Mouse (Mus musculus): ENCODE data around the gene Hist2h2ab. TPM values are rescaled to one million over a fixed set of nuclear protein-coding genes. Genes with fewer than 3 reads are reported as not detected.
"Not testable (repeated sequence)": the region's sequence is repeated elsewhere in the genome, so short reads cannot be mapped to it uniquely, and the experiment has no call there.

Hist2h2ab gene
- polyA plus RNA-seq, 1 experiment = 3.0 TPM

GRCm38 (mm10) chr3:96237335-96237903, 17.8 kb downstream of the Hist2h2ab start:
- Histone ChIP-seq H3K4me3 (ENCODE audit: extremely low read depth, insufficient read depth, insufficient read length) (no peak overlapping the region), H3K27me3 (ENCODE audit: control insufficient read depth, insufficient read depth, low read length) (no peaks in the 10 kb centered on the region), H3K36me3 (ENCODE audit: control insufficient read depth, insufficient read depth, low read length) (no peaks in the 10 kb centered on the region), H3K27ac (ENCODE audit: insufficient read depth, low read length) (no peak overlapping the region), H3K4me1 (ENCODE audit: control insufficient read depth, insufficient read depth, insufficient read length) (peaks cover 2% of the 10 kb centered on the region; the same call in 1 of the 2 replicates)
- WGBS = 55% methylated on average over 7 of the region's 7 CpGs
- DNase-seq (ENCODE audit: low read depth in 1 of 2, low spot score in 2 of 2) = no peak
- TF ChIP-seq POLR2A (IDR thresholded peaks at IDR 0.05; ENCODE audit: low read depth, low read length) = no peak
- TF ChIP-seq CTCF (IDR thresholded peaks at IDR 0.05; ENCODE audit: extremely low read depth, insufficient read depth, insufficient read length, insufficient replicate concordance) = no peak

- H3K27me3 ChIP-seq (ENCODE audit: control insufficient read depth, insufficient read depth, low read length) = no peaks in the 10 kb centered on the region
- H3K36me3 ChIP-seq (ENCODE audit: control insufficient read depth, insufficient read depth, low read length) = no peaks in the 10 kb centered on the region
- TF ChIP-seq POLR2A (IDR thresholded peaks at IDR 0.05; ENCODE audit: low read depth, low read length) (no peak), CTCF (IDR thresholded peaks at IDR 0.05; ENCODE audit: extremely low read depth, insufficient read depth, insufficient read length, insufficient replicate concordance) (no peak)
- 6% methylated on average over 12 of the region's 12 CpGs for WGBS
- no peak for DNase-seq (ENCODE audit: low read depth in 1 of 2, low spot score in 2 of 2)
- H3K4me3 ChIP-seq (ENCODE audit: extremely low read depth, insufficient read depth, insufficient read length) = no peak overlapping the region
- H3K27ac ChIP-seq (ENCODE audit: insufficient read depth, low read length) = no peak overlapping the region
- peaks cover 2% of the 10 kb centered on the region; the same call in 1 of the 2 replicates for H3K4me1 ChIP-seq (ENCODE audit: control insufficient read depth, insufficient read depth, insufficient read length)
Measured at GRCm38 (mm10) chr3:96237904-96238511, 18.3 kb downstream of the Hist2h2ab start.

DNA sequence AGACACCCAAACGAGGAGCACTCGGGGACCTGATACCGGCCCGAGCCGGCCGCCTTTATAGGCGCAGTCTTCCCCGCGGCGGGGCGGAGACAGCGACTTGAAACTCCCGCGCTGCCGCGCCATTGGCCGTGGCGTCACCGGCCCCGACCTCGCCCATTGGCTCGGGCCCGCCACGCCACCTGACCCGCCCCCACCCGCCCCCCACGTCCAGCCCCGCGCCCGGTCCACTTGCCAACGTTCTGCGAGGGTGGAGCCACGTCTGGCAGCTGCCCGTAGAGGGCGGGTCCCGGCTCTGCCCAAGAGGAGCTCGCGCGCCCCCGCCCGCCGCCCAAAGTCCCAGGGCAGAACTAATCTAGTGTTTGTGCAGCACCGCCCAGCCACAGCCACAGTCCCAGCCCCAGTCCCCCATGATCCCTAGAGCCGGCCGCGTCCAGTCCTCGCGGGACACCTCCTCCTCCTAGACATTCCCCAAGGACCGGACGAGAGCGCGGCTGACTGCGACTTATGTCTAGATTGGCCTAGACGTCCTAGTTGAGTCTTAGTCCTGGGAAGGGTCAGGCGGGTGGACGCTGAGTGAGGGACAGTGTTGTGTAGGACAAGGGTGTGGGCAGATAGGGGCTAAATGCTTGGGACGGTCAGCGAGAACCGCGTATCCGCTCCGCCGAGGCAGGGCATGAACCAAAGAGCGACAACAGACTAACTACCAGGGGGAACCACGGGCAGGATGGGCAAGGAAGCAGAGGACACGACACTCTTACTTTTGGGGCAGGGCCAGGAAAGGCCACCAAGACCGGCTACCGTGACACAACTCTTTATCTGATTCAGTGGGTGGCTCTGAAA, 19.5 kb downstream of the Hist2h2ab start, which contains the start of gene Hist2h3c2:
Gene Hist2h3c2 (minus strand): TSS at position 174 of the 840 bp plus-strand sequence.
- not testable (repeated sequence) for H3K36me3 ChIP-seq (ENCODE audit: control insufficient read depth, insufficient read depth, low read length); H3K27me3 ChIP-seq (ENCODE audit: control insufficient read depth, insufficient read depth, low read length); H3K4me1 ChIP-seq (ENCODE audit: control insufficient read depth, insufficient read depth, insufficient read length); DNase-seq (ENCODE audit: low read depth in 1 of 2, low spot score in 2 of 2)
- H3K27ac ChIP-seq (ENCODE audit: insufficient read depth, low read length) = peak within 1 kb of the TSS; percentile 82
- 0% methylated on average over 12 of the region's 68 CpGs for WGBS
- peak within 1 kb of the TSS; percentile 65 for H3K4me3 ChIP-seq (ENCODE audit: extremely low read depth, insufficient read depth, insufficient read length)

- Histone ChIP-seq H3K4me3 (ENCODE audit: extremely low read depth, insufficient read depth, insufficient read length) (peak within 1 kb of the TSS; percentile 65), H3K27ac (ENCODE audit: insufficient read depth, low read length) (peak within 1 kb of the TSS; percentile 94)
- H3K36me3 ChIP-seq (ENCODE audit: control insufficient read depth, insufficient read depth, low read length); H3K4me1 ChIP-seq (ENCODE audit: control insufficient read depth, insufficient read depth, insufficient read length); H3K27me3 ChIP-seq (ENCODE audit: control insufficient read depth, insufficient read depth, low read length): not testable (repeated sequence)
- WGBS = 3% methylated on average over 45 of the region's 85 CpGs
- DNase-seq (ENCODE audit: low read depth in 1 of 2, low spot score in 2 of 2) = peak in 1 of 2 experiments; percentile 92
Measured at GRCm38 (mm10) chr3:96239949-96240798, 20.5 kb downstream of the Hist2h2ab start, which contains the start of gene Hist2h2aa2. Gene Hist2h2aa2 (minus strand): TSS chr3:96240276.

GRCm38 (mm10) chr3:96240799-96241197, 21.1 kb downstream of the Hist2h2ab start:
- 87% methylated on average over 9 of the region's 9 CpGs for WGBS
- no peaks in the 10 kb centered on the region for H3K27me3 ChIP-seq (ENCODE audit: control insufficient read depth, insufficient read depth, low read length)
- no peak overlapping the region; the same call in 1 of the 2 replicates for H3K4me3 ChIP-seq (ENCODE audit: extremely low read depth, insufficient read depth, insufficient read length)
- H3K36me3 ChIP-seq (ENCODE audit: control insufficient read depth, insufficient read depth, low read length) = no peaks in the 10 kb centered on the region
- TF ChIP-seq POLR2A (IDR thresholded peaks at IDR 0.05; ENCODE audit: low read depth, low read length) (no peak), CTCF (IDR thresholded peaks at IDR 0.05; ENCODE audit: extremely low read depth, insufficient read depth, insufficient read length, insufficient replicate concordance) (no peak)
- H3K27ac ChIP-seq (ENCODE audit: insufficient read depth, low read length) = peak overlapping the region; percentile 74
- DNase-seq (ENCODE audit: low read depth in 1 of 2, low spot score in 2 of 2) = no peak
- H3K4me1 ChIP-seq (ENCODE audit: control insufficient read depth, insufficient read depth, insufficient read length) = peaks cover 9% of the 10 kb centered on the region; the same call in 1 of the 2 replicates

- DNase-seq (ENCODE audit: low read depth in 1 of 2, low spot score in 2 of 2) = no peak
- peak overlapping the region; percentile 98 for H3K27ac ChIP-seq (ENCODE audit: insufficient read depth, low read length)
- TF ChIP-seq POLR2A (IDR thresholded peaks at IDR 0.05; ENCODE audit: low read depth, low read length) (no peak), CTCF (IDR thresholded peaks at IDR 0.05; ENCODE audit: extremely low read depth, insufficient read depth, insufficient read length, insufficient replicate concordance) (no peak)
- H3K27me3 ChIP-seq (ENCODE audit: control insufficient read depth, insufficient read depth, low read length) = no peaks in the 10 kb centered on the region
- H3K36me3 ChIP-seq (ENCODE audit: control insufficient read depth, insufficient read depth, low read length) = no peaks in the 10 kb centered on the region
- H3K4me3 ChIP-seq (ENCODE audit: extremely low read depth, insufficient read depth, insufficient read length) = no peak overlapping the region; the same call in 1 of the 2 replicates
- WGBS = 64% methylated on average over 7 of the region's 7 CpGs
- H3K4me1 ChIP-seq (ENCODE audit: control insufficient read depth, insufficient read depth, insufficient read length) = peaks cover 9% of the 10 kb centered on the region; the same call in 1 of the 2 replicates
Measured at GRCm38 (mm10) chr3:96243921-96244572, 24.4 kb downstream of the Hist2h2ab start.

All from spleen, adult 2 months (tissue).